Mouse (Mus musculus) CD8-positive naive resting alpha-beta T cell, adult 2 months (primary cell): ENCODE data around the gene Zfp131.

Source experiments
- DNase-seq, 2 experiments: peaks; one replicate each; pipeline ENCODE4 v3.0.0; 2022; ENCODE audit warnings: low read depth in 2 of 2, low spot score in 2 of 2

The Zfp131 gene

DNA sequence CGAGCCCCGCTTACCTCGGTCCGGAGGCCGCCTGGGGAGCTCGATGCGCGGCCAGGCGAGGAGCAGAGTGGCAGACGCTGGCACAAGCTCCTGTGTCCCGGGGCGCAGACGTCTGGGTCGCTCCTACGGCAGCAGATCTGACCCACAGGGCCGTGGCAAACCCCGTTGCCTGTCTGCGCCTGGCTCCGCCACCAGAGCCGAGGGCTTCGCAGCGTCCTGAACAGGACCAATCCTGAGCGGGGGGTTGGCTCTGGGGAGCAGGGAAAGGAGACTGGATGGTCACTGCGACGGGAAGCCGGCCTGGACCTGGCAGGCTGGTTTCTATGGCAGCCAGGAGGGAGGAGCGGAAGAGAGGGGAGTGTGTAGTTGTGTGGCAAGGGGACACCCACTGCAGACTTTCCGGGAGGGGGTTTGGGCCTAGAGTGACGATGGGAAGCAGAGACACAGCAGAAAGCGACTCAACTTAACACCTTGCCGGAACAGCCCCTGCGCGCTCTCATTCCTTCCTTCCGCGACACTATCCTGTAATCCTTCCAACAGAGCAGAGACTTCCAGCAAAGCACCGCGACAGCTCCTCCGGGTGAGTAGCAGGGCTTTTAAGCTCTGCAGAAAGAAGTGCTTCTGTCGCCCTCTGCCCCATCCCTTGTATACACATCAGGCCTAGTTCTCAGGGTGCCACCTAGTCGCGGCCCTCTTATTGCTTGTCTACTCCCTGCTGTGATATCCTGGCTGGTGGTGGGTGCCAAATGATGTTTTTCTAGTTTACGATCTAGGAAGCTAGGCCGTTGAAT is 34.8 kb downstream of the Zfp131 start, which contains the start of gene Nim1k:
Gene Nim1k, minus strand, starts transcription at position 202 of the 791 bp plus-strand sequence.
- peak; percentile 48 to 49 for DNase-seq

DNA sequence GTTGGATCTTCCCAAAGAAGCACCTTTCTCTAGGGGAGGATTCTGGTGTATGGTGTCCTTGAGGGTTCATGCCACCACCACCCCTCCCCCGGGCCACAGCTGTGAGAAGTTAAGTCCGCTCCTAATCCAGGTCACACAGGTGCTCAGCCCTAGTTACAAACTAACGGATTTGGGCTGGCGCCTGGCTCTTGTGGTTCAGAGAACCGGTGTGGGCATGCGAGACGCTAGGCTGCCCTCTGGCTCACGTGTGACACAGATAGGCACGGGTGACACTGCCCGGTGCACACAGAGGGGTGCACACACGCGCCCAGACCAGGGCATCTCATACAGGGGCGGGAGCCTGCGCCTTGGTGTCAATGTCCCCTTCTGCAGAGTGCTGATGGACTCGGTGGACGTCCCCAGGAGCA is 35.5 kb downstream of the Zfp131 start:
- DNase-seq, result peak in 1 of 2 experiments; percentile 11

- no peak for DNase-seq
Observed at GRCm38 (mm10) chr13:119754635-119755020, 36.1 kb downstream of the Zfp131 start.

- DNase-seq, result no peak
Observed at GRCm38 (mm10) chr13:119753859-119754634, 36.6 kb downstream of the Zfp131 start.

GRCm38 (mm10) chr13:119746930-119747329 is 43.8 kb downstream of the Zfp131 start:
- DNase-seq, result no peak

- DNase-seq, result no peak
Observed at GRCm38 (mm10) chr13:119743470-119743869, 47.2 kb downstream of the Zfp131 start.

GRCm38 (mm10) chr13:119742711-119743415 is 47.8 kb downstream of the Zfp131 start:
- DNase-seq, result no peak

DNA sequence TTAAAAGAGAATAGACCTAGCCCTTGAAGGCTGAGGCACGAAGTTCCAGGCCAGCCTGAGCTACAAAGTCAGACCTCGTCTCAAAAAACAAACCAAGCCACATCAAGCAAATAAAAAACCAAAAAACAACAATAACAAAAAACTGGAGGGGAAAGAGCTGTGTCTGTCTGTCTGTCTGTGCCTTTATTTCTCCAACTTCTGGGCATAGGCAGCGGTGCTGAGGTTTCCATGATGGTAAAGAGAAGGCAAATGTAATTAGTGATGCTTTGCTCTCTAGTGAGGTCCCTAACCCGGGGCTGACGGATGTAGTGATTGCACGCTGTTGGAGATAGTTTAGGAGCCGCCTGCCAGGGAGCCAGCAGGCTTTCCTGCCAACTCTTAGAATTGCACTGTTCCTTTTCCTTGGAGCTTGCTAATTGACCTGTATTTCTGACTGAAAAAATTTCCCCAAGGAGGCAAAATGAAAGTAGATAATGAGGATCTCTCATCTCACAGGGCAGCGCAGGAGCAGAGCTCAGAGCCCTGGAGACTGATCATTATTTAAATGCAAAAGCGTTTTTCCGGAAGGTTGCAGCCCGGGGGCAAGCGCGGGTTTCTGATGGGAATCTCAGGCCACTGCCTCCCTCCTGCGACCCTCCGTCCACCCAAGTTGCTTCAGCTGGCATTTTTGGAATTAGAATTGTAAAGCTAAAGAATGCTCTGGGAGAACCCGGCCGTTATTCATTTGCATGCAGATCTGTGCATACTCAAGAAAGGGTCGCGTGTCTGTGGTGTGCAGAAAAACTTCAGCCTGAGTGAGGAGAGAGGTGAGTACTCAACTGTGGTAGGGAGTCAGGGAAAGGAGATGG is 49.1 kb downstream of the Zfp131 start:
- no peak for DNase-seq

DNA sequence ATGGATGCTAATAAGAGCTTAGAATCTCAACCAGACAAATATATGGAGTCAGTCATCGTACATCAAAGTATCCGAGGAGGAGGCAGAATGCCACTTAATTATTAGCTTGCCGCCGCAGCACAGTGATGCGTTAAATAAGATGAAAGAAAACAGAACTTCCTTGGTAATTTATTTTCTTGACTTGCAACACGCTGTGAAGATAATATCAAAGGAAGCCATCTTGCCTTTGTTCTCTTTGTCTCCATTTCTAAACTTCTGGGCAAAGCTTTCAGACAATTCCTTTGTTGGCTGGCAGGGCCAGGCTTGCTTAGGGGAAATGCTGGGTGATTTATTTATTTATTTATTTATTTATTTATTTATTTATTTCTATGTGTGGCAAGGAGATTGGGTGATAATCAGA is 59.2 kb downstream of the Zfp131 start:
- no peak for DNase-seq

- no peak for DNase-seq
Observed at GRCm38 (mm10) chr13:119729406-119729805, 61.3 kb downstream of the Zfp131 start.

DNA sequence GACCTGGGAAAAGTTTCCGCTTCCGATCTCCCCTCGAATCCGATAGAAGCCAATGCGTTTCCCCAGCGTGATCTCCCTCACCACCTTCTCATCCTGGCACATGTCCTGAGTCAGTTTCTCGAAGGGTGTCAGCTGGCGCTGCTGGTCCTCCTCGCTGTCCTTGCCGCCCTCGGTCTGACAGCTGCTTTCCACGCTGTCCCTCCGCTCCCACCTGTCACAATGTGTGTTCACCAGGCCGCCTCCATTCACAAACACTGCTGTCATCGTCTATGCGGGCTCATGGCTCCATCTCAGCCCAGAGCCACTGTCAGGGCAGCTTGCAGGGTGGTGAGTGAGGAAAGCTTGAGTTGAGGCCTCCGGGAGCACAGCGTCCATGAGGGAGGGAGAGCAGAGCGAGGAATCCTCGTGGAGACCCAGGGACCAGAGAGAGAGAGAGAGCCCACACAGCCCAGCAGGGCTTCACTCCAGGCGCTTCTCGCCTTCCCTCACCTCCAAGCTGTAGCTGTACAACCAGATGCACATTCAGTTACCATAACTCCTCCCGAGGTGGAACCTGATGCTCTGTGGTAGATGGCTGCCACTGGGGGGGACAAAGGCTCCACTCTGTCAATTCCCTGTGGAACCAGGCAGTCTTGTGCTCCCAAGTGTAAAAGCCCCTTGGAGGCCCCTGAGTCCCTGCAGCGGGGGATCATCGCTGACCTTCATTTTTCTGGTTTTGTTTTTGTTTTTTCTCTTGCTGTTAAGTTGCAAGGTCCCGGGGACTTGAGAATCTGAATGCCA is 62.9 kb downstream of the Zfp131 start:
- no peak for DNase-seq

- DNase-seq, result no peak
Observed at GRCm38 (mm10) chr13:119724541-119724940, 66.1 kb downstream of the Zfp131 start.

GRCm38 (mm10) chr13:119723368-119723767 is 67.3 kb downstream of the Zfp131 start:
- no peak for DNase-seq

DNA sequence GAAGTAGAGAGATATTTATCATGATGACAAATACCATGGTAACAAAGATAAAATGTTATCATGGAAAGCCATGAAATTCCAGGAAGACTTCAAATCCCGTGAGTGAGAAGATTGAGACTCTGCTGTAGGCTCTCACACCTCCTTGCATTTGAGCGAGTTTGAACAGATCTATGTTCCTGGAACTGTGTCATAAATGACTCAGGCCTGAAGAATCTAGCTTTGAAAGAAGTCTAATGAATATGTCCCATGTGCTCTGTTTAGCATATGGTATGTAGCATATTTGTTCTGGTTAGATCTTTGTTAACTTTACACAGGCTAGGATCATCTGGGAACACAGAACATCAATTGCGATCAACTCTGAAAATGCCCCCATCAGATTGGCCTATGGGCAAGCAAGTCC is 68.2 kb downstream of the Zfp131 start:
- no peak for DNase-seq

DNA sequence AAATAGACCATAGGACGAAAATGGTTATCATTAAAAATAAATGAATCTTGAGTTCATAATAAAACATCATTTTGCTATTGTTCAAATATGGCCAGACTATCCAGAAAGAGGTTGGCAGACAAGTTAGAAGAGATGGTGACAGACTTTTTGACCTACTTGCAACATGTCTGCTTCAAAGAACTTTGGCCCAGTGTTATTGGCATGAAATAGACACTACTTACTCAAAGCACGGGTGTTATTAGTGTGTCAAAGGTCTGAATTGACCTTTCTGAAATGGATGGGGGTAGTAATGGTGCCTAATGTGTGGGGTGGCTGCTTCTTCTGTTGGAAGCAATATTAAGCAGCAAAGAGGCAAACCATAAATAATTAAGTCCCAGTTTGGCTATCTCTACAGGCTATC is 74.6 kb downstream of the Zfp131 start:
- DNase-seq, result no peak
